Mouse (Mus musculus): ENCODE measurements at regions not wholly inside any gene's neighbourhood (a gene's known extent, or its start where the extent isn't known, plus 50 kb on each side); places are given as distances from the start of the nearest gene placed in this dataset.

GRCm38 (mm10) chr1:77568081-77568480 is 53.2 kb upstream of the Epha4 start:
- DNase-seq (ENCODE audit: low spot score in 2 of 2) = no peak

- DNase-seq (ENCODE audit: low spot score in 2 of 2) = no peak
Measured at GRCm38 (mm10) chr1:77567657-77568056, 52.8 kb upstream of the Epha4 start.

All from layer of hippocampus, postnatal 14 days (tissue).